Mouse (Mus musculus) myocyte (in vitro differentiated cells): Measurements from ENCODE around the gene Ccn1.

Source experiments
- MYOG ChIP-seq, 3 experiments: IDR thresholded peaks; one replicate each; pipeline ENCODE4 v1.6.1; 2011; ENCODE audit warnings: control low read depth in 2 of 3, low read depth in 2 of 3, mild to moderate bottlenecking in 2 of 3; ENCODE audit not compliant: insufficient read length in 2 of 3, control insufficient read depth in 1 of 3, insufficient read depth in 1 of 3
- POLR2A ChIP-seq: IDR thresholded peaks from one replicate; pipeline ENCODE4 v1.6.1; 2011; ENCODE audit warnings: low read depth, mild to moderate bottlenecking, control low read depth, moderate library complexity; ENCODE audit not compliant: insufficient read length
- POLR2AphosphoS2 ChIP-seq: IDR thresholded peaks from one replicate; pipeline ENCODE4 v1.6.1; 2011; ENCODE audit warnings: low read depth, control low read depth; ENCODE audit not compliant: insufficient read length
- USF1 ChIP-seq: IDR thresholded peaks from one replicate; pipeline ENCODE4 v1.6.1; 2011; ENCODE audit warnings: low read depth, mild to moderate bottlenecking, control low read depth, moderate library complexity

DNA sequence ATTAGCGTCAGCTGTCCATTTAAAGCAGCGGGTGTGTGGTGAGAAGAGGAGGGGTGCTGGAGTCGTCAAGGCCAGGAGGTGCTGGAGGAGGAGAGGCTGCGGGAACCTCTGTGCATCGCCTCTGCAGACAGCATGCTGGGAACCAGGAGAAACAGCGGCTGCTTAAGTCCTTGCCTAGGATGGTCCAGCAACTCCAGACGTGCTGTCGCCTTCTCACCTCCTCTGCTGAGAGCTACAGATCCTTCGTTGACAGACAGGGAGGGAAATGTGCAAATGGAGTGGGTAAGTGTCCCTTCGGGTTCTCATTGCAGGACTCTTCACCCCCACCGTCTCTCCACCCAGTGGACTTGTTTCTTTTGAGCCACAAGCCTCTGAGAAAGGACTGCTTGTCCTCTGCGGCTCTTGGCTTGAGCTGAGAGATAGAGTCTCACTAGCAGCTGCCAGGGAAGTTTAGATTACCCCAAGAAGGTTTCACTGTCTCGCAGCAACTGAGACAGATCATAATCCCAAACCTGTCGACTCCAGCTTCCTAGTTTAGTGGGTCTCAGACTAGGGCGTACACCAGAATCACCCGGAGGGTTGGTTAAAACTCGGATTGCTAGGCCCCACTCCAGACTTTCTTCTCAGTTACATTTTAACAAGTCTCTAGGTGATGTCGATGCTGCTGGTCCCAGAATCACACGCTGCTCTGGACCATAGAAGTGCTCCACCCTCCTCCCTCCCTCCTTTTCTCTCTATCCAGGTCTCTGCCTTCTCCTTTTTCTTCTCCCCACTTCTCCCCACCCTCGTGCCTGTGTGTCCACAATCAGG, 2.7 kb upstream of the Ccn1 start:
- TF ChIP-seq USF1 (no peak), POLR2A (peak; percentile 55), MYOG (IDR thresholded peaks at IDR 0.05; ENCODE audit: control insufficient read depth in 1 of 3, insufficient read depth in 1 of 3, insufficient read length in 2 of 3, low read depth in 2 of 3) (peak in 2 of 3 experiments; percentile 5 to 77), POLR2AphosphoS2 (peak; percentile 47)
